Mouse (Mus musculus) kidney, postnatal 14 days (tissue): ENCODE results near the gene D17Wsu92e.
A peak's percentile ranks its signal among the peaks of the same experiment; 100 is the strongest.

Experiments used
- DNase-seq: peaks from one replicate; pipeline ENCODE4 v3.0.0; 2022; ENCODE audit warnings: mixed read lengths

The D17Wsu92e gene

DNA sequence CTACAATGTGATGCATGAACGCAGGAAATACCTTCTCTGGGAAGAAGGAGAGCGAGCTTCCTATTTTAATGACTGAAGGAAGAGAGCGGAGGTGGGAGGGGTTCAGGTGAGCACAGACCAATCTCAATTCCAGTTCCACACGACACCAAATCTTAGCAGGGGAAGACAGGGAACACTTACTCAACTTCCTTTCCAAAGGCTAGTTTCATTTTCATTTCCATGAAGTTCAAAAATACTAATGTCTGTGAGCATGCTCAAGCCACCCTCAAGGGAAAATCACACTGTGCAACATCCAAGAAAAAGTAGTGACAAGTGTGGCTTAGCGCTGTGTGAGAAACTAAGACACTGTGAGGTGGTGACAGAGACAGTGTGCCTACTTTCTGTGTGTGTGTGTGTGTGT lies 30.4 kb downstream of the D17Wsu92e start:
- no peak for DNase-seq

DNA sequence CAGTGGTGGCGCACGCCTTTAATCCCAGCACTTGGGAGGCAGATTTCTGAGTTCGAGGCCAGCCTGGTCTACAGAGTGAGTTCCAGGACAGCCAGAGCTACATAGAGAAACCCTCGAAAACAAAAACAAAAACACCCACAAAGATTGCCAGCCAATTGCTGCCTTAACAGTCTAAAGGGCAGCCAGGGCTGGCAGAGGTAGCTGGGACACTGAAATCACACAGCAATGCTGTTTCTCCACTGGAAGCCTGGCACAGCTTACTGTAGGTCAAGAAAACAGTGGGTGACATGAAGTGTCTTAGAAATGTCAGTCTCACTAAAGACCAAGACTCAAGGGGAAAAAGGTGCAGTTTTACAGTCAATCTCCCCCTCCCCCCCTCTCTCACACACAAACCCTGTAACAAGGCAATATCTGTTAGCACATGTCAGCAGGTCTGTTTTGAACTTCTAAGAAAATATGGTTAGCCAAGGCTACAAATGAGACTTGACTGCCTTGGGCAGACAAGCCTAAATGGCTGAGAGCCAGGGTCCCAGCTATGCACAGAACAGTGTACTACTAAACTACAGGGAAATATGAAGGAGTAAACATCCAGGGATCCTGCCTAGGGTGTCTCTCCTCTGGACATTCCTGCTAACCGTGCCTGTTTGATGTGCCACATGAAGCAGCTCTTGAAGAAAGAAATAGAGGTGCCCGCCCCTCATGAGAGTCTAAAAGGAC lies 31.8 kb downstream of the D17Wsu92e start:
- DNase-seq, result peak; percentile 36

DNA sequence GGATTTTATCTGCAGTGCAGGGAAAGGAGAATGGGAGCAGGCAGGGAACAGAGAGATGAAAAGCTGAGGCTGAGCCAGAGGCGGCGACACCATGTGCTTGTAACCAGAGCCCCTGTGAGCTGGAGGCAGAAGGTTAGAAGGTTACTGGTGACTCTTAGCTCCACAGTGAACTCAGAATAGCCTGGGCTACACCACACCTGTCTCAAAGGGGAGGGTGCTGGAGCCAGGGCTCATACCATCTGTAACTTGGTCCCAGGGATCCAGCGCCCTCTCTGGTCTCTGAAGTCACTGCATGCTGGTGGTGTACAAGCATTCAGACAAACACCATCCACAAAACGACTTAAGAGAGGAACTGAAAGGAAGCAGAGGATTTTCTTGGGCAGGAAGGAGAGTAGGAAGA lies 36.9 kb downstream of the D17Wsu92e start:
- DNase-seq, result no peak

DNA sequence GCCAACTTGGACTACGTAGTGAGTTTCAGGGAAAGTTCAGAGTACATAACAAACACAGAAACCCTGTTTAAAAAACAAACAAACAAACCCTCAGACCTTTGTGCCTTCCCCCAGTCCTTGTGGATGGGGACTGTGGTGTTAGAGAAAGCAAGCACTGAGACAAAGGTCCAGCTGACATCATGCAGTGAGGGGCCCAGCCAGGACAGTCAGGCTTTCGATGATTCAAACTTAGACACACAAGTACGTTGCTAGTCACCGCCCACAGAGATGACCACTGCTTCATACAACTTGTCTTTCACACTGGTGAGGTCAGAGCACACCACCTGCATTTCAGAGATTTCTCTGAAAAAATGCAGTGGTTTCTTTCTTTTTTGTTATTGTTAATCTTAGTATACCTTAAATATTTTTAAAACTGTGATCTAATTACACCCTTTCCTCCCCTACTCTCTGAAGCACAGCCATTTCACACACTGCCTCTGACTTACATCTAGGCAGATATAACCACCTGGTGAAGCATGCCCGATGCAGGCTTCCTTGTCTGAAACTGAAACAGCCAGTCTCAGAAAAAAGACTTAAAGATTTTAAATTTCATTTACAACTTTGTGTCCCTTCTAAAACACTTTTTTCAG lies 39.3 kb downstream of the D17Wsu92e start:
- DNase-seq, result no peak

DNA sequence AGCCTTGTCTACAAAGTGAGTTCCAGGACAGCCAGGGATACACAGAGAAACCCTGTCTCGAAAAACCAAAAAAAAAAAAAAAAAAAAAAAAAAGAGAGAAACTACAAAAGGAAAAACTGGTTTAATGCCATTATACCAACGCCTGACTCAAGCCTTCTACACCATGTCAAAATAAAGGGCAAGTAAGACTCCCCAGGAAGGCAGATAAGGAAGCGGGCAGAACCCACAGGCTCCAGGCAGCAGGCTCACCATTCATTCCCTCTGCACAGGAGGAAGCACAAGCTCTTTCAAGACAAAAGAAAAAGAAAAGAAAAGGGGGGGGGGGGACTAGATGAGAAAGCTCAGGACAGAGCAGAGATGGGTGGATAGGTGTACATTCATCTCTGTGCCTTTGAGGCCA lies 40.7 kb downstream of the D17Wsu92e start:
- DNase-seq, result no peak

DNA sequence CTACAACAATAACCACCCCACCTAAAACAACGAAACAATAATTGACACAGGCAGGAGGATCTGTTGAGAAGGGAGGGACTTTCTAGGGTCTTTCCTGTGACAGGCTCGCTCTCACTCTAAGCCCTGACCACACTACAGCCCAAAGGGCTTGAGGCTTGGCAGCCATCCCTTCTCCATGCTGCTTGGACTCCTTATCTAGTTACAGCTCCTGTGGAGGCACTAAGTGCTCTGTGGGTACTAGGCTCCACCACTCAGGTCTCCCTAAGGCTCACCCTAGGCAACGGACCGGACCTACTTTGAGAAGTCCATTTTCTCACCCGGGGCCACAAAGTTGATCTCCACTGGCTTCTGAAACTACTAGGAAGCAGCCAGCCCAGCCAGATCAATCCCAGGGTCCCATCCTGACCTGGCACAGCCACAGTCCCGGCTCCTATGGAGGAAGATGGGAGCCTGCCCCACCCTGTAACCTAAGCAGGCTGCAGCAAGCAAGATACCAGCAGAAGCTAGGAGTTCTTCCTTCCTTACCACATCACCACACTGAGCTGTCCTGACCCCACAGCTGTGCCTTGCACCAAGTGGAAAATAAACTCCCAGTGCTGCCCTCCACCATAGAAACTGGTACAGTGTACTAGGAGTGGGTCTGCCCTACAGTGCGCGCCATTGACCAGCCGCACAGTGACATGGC lies 41.6 kb downstream of the D17Wsu92e start:
- no peak for DNase-seq

DNA sequence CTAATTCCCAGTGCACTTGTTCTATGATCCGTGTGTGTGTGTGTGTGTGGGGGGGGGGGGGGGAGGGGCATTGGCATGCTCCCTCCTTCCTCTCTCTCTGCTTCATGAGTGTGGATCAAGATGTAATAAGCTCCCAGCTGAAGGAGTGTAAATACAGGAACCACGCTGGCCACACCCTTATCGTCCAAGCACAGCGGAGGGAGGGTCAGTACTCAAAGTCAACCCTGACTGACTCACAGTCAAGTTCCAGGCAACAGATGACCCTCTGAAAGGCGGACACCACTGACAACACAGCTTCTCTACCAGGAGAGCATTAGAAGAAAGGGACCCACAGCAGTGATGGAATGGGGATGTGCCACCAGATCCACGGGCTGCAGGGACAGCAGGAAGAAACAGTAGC lies 42.6 kb downstream of the D17Wsu92e start:
- DNase-seq, result no peak

DNA sequence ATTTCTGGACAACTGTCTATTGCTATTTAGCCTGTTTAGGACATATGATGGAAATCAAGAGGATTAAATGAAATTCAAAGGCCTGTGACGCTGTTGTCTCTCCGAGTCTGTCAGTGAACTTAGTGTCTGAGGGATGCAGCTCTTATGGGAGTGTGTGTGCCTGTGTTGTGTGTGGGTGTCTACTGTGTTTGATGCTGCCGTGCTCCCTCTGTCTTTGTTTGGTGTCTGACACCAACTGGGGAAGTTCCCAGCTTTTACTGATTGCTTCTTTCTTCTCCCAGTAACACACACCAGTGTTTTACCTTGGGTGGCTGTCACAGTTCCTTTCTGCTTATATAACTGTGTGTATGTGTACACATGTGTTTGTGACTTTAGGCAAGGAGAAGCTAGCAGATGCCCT lies 46.2 kb downstream of the D17Wsu92e start:
- DNase-seq, result no peak

DNA sequence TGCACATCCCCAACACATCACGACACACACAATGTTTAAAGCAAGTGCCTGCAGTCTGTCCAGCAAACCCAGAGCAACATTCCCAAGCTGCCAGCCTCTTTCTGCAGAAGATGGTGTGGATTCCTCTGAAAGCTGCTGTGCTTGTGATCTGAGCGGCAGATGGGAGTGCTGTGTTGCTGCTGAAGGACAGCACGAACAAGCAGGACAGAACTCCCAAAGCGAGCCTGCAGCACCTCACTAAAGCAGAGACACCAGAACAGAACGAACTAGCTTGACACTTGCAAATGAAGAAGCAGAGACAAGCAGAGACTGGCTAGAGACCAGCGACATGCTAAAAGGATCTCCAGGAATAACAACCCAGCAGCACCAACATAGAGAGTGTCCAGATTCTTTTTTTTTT lies 48.8 kb downstream of the D17Wsu92e start:
- DNase-seq, result no peak

DNA sequence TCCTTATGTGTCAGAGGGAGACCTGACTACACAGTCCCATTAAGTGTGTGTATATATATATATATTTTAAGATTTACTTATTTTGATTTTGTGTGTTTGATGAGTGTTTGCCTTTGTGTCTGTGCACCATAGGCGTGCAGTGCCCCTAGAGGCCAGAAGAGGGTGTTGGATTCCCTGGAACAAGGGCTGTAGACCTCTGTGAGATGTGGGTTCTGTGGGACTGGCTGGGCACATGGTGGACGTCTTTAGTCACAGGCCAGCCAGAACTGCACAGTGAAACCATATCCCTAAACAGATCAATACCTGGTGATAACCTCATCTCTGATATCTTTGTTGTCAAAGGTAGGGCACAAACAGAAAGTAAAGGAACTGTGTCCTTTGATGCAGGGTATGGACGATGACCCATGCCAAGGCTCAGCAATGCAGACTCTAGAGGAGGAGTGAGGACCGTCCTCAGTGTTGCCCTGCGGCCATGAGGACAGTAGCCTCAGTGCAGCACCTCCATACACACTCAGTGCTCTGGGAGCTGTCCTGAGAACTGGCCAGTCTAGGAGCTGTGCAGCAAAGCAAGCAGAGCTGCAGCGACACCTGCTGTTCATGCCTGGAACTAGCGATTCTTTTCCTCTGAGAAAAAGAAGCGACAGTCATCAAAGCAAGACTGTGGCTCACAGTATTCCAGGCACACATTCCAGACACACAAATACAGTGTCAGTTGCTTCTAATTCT lies 51.5 kb downstream of the D17Wsu92e start:
- DNase-seq, result peak; percentile 64

DNA sequence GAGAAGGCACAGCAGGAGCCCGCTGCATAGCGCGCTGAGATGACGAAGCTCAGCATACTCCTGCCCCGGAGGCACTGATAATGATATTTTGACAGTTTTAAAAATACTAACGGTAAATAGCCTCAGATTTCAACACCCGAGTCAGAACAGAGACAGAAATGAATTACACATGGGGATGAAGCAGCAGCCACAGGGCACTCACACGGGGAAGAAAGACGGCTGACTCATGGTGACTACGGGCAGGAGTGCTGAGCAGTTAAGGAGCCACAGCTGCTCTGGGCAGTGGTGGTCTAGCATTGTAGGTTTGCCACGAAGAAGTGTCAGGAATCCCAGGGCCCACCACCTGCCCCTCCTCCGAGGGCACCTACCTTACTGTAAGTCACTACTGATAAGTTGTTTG lies 52.9 kb downstream of the D17Wsu92e start:
- DNase-seq, result no peak

DNA sequence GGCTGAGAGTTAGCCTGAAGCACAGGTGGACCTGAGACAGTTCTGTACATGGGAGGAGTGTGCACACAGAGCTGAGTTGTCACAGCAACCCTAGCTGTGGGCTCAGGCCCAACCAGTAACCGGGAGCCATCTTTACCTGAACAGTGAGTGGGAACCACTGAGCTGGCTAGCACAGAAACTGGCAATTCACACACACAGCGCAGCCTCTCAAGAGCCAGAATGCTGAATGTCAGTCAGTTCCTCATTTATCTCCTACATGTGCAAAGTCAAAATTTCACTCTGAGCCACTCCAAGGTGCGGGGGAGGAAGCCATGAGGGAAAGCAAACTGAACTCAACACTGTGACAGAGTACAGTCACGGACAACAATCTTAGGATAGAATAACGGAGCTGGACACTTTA lies 53.3 kb downstream of the D17Wsu92e start:
- no peak for DNase-seq

DNA sequence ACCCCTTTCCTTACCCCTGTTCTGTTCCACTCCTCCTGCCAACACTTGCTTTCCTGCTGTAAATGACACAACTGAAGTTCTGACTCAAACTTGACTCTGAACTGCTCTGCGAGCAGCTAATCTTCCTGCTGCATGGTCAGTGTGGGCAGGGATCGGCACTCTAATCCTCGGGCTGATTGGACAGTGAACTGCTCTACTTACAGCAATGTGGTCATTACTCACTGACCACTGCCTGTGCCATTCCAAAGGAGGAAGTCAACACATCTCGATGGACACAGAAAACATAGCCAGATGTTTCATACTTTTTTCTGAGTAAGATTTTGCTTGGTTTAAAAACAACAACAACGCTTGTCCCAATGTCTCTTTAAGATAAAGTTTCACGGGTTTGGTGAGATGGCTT lies 55.4 kb downstream of the D17Wsu92e start:
- no peak for DNase-seq

DNA sequence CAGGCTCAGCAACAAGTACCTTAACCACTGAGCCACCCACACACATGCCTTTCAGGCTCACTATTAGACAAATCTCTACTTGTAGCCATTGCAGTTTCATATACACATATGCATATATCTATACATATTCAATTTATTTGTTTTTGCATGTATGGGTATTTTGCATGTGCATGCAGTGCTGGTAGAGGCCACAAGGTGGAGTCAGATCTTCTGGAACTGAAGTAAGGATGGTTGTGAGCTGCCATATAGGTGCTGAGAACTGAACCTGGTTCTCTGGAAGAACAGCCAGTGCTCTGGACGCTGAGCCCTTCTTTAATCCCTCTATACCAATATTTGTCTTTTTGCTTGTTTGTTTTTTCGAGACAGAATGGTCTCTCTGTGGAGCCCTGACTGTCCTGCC lies 56.0 kb downstream of the D17Wsu92e start:
- no peak for DNase-seq

DNA sequence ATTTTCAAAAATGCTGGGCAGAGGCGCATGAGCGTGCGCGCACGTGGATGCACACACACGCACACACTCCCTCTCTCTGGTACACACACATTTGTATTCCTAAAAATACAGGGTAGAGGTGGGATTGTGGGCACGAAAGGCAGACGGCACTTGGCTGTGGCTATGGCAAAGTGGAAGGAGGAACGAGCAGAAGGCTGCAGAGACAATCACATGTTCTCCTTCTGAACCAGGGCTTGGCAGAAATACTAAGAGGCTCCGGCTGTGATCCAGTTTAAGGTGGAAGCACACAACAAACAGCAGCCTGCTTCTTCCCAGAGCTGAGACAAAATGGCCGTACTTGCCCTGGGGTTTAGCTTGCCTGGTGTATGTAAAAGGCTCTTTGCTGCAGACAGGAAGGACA lies 57.6 kb downstream of the D17Wsu92e start:
- DNase-seq, result no peak

DNA sequence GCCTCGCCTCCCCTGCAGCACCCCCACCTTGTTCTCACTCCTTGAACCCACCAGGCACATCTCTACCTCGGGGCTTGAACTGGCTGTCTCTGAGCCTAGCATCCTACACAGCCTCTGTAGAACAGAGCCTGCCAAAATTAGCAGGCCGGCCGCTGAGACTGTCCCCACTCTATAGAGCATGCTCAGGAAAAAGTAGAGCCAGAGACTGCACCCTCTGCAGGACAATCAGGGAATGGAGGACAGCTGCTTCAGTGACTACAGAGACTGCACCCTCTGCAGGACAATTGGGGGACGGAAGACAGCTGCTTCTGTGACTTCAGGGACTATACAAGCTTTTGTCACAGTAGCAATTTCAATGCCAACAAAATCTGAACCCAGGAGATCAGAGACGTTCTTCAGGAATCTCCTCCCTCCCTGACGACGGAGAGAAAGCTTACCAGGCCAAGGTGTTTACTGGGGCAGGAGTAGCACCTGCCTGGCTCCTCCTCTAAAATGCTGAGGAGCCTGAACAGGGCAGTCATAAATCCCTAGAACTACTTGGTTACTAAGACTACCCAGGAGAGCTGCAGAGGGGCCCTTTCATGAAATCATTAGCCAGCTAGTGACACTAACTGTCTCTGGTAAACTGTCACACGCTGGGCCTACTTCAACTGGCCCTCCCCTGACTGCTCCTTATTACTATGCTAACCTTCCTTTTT lies 58.7 kb downstream of the D17Wsu92e start:
- peak; percentile 78 for DNase-seq

DNA sequence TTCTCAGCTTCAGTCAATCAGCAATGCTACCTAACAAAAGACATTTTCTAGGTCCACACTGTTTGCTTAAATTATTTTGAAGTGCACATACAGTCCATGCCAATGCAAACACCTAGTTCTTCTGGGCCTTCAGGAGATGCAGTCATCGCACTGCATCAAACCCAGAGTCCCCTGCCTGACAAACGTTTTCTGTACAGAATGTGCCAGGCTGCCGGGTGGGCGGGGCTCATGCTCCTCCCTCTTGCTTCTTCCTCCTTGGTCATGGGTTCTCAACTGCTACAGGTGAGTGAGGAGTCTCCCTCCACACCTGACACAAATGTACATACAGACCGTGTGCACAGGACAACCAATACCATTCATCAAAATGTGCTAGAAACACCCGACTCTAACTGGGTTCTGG lies 60.3 kb downstream of the D17Wsu92e start:
- no peak for DNase-seq

DNA sequence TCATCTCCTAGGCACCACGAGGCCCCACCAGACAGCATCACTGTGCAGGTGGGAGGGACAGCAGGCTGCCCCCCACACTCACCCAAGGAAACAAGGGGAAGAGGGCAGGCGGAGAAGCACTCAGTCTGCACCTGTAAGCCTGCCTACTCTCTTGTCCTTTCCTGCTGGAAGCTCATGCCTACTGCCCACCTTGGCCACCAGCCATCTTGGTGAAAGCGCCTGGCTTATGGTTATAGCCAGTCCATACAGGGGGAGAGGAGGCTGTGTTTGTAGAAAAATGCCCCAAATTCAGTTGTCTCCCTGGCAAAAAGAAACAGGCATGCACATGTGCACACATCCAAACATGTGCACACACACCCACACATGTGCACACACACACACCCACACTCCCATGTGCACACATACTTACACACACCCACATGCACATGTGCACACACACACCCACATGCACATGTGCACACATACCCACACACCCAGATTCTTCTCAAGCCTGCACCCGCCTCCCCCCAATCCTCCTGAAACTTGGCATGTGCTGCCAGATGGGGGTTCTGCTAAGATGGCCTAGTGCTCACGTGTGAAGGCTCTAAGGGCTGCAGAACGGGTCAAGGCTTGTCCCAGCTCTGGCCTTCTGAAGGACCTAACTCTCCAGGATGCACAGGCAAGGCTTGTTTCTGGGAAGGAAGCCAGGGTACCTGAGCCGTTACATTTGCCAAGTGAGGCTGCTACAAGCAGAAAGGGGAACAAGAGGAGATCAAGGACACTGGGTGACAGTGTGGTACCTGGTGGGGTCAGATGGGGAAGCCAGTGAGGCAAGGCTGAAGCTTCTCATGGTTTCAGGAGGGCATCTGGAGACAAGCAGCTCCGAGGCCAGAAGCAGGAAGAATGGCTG lies 68.9 kb downstream of the D17Wsu92e start:
- no peak for DNase-seq

DNA sequence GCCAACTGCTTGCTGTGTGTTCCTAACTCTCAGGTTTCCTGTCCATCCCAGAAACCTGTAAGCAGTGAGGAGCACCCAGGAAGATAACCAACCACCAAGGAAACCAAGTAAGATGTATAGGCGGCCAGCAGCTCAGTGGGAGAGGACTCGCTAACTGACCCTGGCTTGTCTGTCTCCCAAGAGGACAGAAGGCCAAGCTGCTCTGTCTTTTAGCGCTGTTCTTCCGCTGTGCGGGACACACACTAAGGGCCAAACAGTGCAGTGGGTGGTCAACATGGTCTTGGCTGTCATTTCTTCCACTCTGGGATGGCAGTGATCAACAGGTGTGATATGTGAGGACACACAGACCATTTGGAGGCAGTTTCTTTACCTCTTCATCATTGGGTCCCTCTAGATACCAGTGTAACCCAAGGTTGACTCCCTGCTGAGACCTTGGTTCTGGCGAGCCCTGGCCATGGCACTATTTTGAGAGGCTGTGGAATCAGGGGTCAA lies 70.0 kb downstream of the D17Wsu92e start:
- no peak for DNase-seq

DNA sequence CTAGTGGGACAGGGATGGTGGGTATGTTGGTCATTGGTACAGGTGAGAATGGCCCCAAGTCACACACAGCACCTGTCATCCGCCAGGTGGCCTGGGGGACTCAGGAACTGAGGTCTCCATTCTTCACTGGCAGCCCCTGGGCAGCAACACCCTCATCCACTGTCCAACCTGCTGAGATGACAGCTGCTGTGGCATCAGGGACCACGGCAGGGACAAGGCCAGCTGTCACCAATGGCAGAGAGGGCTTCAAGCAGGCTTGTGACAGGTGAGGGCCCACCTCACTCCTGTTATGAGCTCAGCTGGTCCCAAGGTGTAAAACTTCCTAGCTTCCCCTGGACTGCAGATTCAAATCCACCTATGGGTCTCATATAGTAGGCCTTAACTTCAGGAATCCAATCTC lies 72.3 kb downstream of the D17Wsu92e start:
- no peak for DNase-seq

DNA sequence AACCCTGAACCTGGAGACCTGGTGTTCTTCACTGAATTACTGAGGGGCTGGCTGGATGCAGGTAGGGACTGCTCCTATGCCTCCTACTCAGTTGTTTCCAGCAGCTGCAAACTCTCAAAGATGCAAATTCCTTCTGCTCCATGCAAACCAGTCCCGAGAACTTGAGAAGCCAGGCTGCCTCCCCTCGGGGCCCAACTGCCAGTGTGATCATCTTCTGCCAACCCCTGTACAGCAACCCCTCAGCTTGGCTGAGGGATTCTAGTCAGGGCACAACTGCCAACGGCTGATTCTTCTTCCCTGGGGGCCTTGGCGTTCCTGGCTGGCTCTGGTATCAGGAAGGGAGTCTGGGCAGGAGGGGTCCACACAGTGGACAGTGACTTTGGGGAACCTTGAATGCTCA lies 74.0 kb downstream of the D17Wsu92e start:
- DNase-seq, result no peak

DNA sequence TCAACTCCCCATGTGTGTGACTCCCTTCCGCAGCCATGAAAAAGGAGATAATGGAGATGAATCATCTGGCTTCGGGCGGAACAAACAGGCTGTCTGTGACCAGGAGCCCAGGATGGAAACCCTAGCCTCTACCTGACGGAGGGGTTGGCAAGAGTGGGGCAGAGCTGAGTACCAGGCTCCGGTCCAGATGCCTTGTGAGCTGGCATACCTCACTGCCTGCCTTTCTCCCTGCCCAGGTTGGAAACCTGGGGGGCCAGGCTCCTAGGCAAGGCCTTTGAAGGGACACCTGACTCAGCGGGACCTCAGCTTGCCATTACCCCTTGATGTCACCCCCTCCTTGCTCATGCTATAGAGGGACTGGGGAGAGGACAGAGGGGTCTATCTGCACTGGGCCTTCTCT lies 79.5 kb downstream of the D17Wsu92e start:
- no peak for DNase-seq
